Mouse (Mus musculus): Measurements from ENCODE around the gene Sdhb.

The Sdhb gene

GRCm38 (mm10) chr4:141014114-141014513, 53.1 kb downstream of the Sdhb start:
- no peak for DNase-seq (ENCODE audit: low read depth, low spot score)

GRCm38 (mm10) chr4:141014856-141015255, 53.9 kb downstream of the Sdhb start:
- no peak for DNase-seq (ENCODE audit: low read depth, low spot score)

GRCm38 (mm10) chr4:141015356-141015755, 54.4 kb downstream of the Sdhb start:
- DNase-seq (ENCODE audit: low read depth, low spot score), result no peak

- no peak for DNase-seq (ENCODE audit: low read depth, low spot score)
Observed at GRCm38 (mm10) chr4:141016311-141016710, 55.3 kb downstream of the Sdhb start.

- DNase-seq (ENCODE audit: low read depth, low spot score), result no peak
Observed at GRCm38 (mm10) chr4:141017657-141018436, 56.8 kb downstream of the Sdhb start.

- DNase-seq (ENCODE audit: low read depth, low spot score), result no peak
Observed at GRCm38 (mm10) chr4:141020220-141020619, 59.2 kb downstream of the Sdhb start.

- DNase-seq (ENCODE audit: low read depth, low spot score), result no peak
Observed at GRCm38 (mm10) chr4:141020811-141021613, 60.0 kb downstream of the Sdhb start.

- no peak for DNase-seq (ENCODE audit: low read depth, low spot score)
Observed at GRCm38 (mm10) chr4:141021614-141021929, 60.6 kb downstream of the Sdhb start.

GRCm38 (mm10) chr4:141024052-141024451, 63.0 kb downstream of the Sdhb start:
- DNase-seq (ENCODE audit: low read depth, low spot score), result no peak

- DNase-seq (ENCODE audit: low read depth, low spot score), result no peak
Observed at GRCm38 (mm10) chr4:141024992-141025391, 64.0 kb downstream of the Sdhb start.
